Mouse (Mus musculus): Measurements from ENCODE around the gene Tdrd1. TPM values are rescaled to one million over a fixed set of nuclear protein-coding genes. Genes with fewer than 3 reads are reported as not detected.

The Tdrd1 gene
- total RNA-seq, 2 experiments from 2014 or later, result not detected

GRCm38 (mm10) chr19:56904095-56904494 is 78.1 kb downstream of the Tdrd1 start:
- no peak for ATAC-seq (replicated peaks; ENCODE audit: low FRiP score, poor library complexity, severe bottlenecking)

GRCm38 (mm10) chr19:56905395-56905794 is 79.4 kb downstream of the Tdrd1 start:
- ATAC-seq (replicated peaks; ENCODE audit: low FRiP score, poor library complexity, severe bottlenecking), result no peak

- no peak for ATAC-seq (replicated peaks; ENCODE audit: low FRiP score, poor library complexity, severe bottlenecking)
Observed at GRCm38 (mm10) chr19:56907850-56908249, 81.8 kb downstream of the Tdrd1 start.

GRCm38 (mm10) chr19:56908472-56909270 is 82.7 kb downstream of the Tdrd1 start:
- ATAC-seq (replicated peaks; ENCODE audit: low FRiP score, poor library complexity, severe bottlenecking), result no peak

- ATAC-seq (replicated peaks; ENCODE audit: low FRiP score, poor library complexity, severe bottlenecking), result no peak
Observed at GRCm38 (mm10) chr19:56910561-56910960, 84.6 kb downstream of the Tdrd1 start.

- ATAC-seq (replicated peaks; ENCODE audit: low FRiP score, poor library complexity, severe bottlenecking), result no peak
Observed at GRCm38 (mm10) chr19:56913761-56914160, 87.8 kb downstream of the Tdrd1 start.

- no peak for ATAC-seq (replicated peaks; ENCODE audit: low FRiP score, poor library complexity, severe bottlenecking)
Observed at GRCm38 (mm10) chr19:56914658-56915057, 88.6 kb downstream of the Tdrd1 start.

GRCm38 (mm10) chr19:56915084-56915483 is 89.1 kb downstream of the Tdrd1 start:
- ATAC-seq (replicated peaks; ENCODE audit: low FRiP score, poor library complexity, severe bottlenecking), result no peak

Other genes with a start within 250 kb of the Tdrd1 start
- gene Adrb1, start 104.0 kb upstream of the Tdrd1 start, total RNA-seq (2015; ENCODE audit: low replicate concordance), result not detected in 2 replicates
- gene Adrb1, start 104.0 kb upstream of the Tdrd1 start, total RNA-seq (2017; ENCODE audit: low replicate concordance), result 0.45 TPM in 1 of 2 replicates, not detected in the other
- gene Ccdc186, start 4.0 kb upstream of the Tdrd1 start, total RNA-seq (2015; ENCODE audit: low replicate concordance), result 12.6 and 18.4 TPM in 2 replicates
- gene Ccdc186, start 4.0 kb upstream of the Tdrd1 start, total RNA-seq (2017; ENCODE audit: low replicate concordance), result 27.0 and 45.1 TPM in 2 replicates
- not detected in 2 replicates for gene Vwa2, start 48.0 kb downstream of the Tdrd1 start, total RNA-seq (2015; ENCODE audit: low replicate concordance)
- gene Vwa2, start 48.0 kb downstream of the Tdrd1 start, total RNA-seq (2017; ENCODE audit: low replicate concordance), result not detected in 2 replicates
- gene Afap1l2, start 182.0 kb downstream of the Tdrd1 start, total RNA-seq (2015; ENCODE audit: low replicate concordance), result not detected in 2 replicates
- not detected in 2 replicates for gene Afap1l2, start 182.0 kb downstream of the Tdrd1 start, total RNA-seq (2017; ENCODE audit: low replicate concordance)

All from erythroid progenitor cell, adult 5-6 weeks (primary cell).